Mouse (Mus musculus) v-Abl transformed pro-B cells (cell line): Measurements from ENCODE around the gene Urgcp.

Experiments
- in situ Hi-C, 2 experiments: fragments of 400-800 bp; cut with MboI; formaldehyde crosslinking; loops; one replicate each; pipeline ENCODE4 v1.15.1; 2025; ENCODE audit not compliant: unreplicated experiment in 2 of 2

Gene Urgcp

DNA sequence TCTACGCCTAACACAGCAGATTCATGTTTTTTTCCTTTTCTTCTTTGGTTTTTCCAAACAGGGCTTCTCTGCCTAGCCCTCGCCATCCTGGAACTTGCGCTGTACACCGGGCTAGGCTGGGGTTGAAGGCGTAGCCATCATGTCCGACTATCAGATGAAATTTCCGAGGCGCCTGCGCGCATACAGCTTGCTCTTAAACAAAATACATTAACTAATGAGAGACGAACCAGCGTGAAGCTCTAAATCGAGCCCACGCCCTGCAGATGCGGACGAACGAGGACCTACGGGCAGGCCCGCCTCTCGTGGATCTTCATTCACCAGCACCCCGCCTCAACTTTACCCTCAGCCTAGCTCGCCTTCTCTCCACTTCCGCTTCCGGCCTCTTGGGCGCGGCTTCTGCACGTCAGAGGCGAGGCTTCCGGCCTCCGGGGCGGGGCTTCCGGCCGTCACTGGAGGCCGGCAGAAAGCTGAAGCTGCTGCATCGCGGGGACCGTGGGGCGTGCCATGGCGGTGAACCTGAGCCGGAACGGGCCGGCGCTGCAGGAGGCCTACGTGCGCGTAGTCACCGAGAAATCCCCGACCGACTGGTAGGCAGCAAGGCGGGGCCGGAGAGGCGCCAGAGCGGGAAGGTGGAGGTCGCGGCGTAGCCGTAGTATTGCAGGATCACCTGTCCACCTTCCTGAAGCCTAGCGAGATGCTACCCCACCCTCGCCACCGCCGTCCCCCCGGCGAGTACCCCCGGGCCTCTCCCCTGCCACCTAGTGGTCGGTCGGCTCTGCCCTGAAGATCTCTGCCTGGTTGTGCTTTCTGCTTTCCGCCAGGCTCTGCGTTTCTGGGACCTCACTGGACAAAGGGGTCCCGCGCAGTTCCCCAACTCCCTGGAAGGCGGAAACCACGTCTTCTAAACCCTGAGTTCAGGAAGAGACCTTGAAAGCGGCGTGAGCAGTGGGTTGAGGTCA lies 26.2 kb upstream of the Urgcp start, which contains the start of gene Dbnl:
TSS of gene Dbnl (plus strand) at position 433 of the 959 bp plus-strand sequence.
- in situ Hi-C loops, result loop anchor here (5.0 to 10.0 kb wide), 3 partner anchors 44 to 304 kb away; no protein-coding TSS in a partner anchor

DNA sequence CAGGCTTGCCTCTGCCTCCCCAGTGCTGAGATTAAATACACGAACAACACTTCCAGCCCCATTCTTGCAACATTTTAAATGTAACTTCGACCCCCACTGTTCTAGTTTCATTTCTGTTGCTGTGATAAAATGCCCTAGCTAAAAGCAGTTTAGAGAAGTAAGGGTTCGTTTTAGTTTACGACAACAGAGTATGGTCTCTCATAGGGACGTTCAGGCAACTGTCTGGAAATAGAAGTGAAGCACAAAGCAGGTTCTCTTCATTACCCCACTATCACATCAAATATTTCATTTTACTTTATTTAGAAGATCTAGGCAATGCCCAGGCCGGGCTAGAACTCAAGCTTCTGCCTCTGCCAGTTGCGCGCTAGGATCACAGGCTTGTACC lies 25.5 kb upstream of the Urgcp start:
- in situ Hi-C loops, result loop anchor here (5.0 to 10.0 kb wide), 3 partner anchors 45 to 303 kb away; no protein-coding TSS in a partner anchor

DNA sequence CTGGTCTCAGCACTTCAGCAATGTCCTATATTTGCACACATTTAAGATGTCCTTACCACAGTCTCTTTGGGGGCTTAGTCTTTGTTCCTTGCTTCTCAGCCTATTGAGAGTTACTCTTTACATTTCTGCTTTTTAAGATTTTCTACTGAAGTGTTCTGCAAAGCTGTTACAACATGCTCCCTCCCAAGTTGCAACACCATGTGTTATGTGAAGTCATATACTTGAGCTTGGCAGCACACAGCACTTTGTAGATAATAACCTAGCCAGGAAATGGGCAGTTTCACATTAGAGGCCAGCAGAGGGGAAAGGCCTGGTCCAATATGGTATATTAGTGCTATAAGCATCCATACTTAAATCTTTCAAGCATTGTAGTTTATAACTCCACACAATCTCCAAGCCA lies 23.6 kb upstream of the Urgcp start:
- in situ Hi-C loops, result loop anchor here (5.0 to 10.0 kb wide), 3 partner anchors 47 to 301 kb away; no protein-coding TSS in a partner anchor

DNA sequence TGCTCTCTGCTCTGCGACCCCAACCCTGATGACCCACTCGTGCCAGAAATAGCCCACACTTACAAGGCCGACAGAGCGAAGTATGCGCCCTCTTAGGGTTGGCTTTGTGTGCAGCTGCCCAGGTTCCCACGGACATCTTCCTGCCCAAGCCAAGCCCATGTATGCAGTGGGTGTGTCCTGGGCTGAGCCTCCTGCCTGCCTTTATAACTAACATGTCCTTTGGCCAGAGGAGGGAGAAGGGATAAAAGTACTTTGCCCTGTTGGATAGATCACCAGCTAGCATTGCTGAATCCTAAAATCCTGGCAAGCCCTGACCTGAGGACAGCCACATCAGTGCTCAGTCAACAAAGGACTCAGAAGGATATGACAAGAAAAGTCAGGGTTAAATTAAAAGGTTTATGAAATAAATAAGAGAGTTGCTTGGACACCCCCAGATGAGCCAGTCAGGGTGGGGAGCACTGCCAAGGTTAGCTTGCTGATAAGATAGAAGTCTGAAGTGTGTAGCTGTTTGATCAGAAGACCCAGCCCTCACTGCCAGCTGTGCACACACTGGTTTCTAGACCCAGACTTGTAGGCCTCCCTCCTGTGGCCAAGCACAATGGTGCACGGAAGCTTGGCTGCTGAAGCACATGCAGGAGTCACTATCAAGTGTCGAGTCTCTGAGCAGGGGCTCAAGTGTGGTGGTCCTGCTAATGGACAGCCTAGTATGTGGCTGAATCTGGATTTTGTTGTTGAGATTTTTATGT lies 20.2 kb upstream of the Urgcp start:
- in situ Hi-C loops, result loop anchor here in 1 of 2 experiments (10.0 kb wide), 1 partner anchor 298 kb away; no protein-coding TSS in a partner anchor

DNA sequence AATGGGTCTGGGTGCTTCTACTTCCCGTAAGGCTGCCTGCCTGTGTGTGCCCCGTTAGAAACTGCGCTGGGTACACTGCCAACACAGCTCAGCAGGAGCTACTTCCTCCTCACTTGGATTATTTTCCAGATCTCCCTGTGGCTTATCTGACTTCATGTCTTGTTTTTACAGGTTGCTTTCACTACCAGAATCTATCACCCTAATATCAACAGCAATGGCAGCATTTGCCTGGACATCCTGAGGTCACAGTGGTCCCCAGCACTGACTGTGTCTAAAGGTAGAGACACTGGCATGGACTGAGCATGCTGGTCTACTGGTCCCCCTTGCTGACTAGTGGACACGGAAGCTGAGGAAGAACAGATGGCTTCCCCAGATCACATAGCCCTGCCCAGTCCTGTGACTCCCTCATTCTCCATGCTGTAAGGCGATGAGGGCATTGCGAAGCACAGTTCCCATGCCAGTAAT lies 17.9 kb upstream of the Urgcp start:
- in situ Hi-C loops, result loop anchor here in 1 of 2 experiments (10.0 kb wide), 1 partner anchor 295 kb away; no protein-coding TSS in a partner anchor

DNA sequence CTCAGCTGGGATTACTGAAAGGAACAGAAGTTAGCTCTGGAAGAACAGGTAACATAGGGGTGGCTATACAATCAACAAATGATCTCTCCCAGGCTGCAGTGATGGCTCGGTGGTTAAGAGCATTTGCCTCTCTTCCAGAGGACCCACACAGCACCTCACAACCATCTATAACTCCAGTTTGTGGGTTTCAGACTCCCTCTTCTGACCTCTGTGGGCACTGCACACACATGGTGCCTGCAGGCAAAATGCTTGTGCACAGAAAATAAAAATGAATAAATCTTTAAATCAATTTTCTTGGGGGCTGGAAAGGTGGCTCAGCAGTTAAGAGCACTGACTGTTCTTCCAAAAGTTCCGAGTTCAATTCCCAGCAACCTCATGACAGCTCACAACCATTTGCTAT lies 16.3 kb upstream of the Urgcp start:
- in situ Hi-C loops, result loop anchor here in 1 of 2 experiments (5.0 to 10.0 kb wide), 2 partner anchors 124 to 296 kb away; no protein-coding TSS in a partner anchor

DNA sequence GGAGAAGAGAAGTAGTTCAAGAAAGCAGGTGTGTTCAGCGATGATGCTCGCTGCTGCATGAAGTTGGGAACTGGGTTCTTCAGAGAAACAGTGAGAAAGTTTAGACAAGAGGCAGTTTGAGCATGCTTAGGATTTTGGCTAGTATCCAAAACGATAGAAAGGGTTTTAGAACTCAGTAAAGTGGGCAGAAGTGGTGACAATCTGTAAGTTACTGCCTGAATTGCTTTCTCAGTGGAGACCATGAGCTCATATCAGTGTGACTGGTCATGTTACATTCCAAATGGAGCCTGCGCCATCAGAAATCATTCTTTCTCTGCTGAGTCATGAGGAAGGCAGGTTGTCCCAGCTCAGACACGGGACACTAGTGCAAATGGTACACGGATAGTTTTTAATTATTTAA lies 3.8 kb upstream of the Urgcp start:
- in situ Hi-C loops, result no loop called here

DNA sequence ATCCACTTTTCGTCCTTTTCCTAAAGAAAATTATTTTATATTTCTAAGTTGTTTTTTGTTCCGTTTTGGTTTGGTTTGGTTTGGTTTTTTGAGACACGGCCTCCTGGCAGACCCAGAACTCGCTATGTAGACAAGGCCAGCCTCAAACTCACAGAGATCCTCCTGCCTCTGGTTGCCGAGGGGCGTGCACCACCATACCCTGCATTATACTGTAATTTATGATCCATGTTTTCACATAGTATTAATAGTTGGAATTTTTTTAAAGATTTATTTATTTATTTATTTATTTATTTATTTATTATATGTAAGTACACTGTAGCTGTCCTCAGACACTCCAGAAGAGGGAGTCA lies 432 bp upstream of the Urgcp start:
- in situ Hi-C loops, result no loop called here

DNA sequence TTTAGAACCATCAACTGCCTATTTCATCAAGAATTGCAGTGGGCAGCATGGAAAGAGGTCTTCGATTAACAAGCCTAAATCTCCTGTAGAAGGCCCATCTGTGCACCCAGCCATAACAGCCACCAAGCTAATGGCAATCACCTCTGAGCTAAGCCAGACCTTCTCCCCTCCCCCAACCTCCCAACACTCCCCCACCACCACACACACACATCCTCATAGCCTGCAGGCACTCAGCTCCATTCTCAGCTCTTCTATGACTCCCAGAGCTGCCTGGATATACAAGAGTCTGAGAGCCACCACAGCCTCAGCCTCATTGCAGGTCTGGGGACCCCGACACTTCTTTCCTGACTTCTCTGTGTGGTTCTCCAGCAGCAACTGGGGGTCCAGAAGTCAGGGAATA lies 8.4 kb downstream of the Urgcp start:
- in situ Hi-C loops, result no loop called here

DNA sequence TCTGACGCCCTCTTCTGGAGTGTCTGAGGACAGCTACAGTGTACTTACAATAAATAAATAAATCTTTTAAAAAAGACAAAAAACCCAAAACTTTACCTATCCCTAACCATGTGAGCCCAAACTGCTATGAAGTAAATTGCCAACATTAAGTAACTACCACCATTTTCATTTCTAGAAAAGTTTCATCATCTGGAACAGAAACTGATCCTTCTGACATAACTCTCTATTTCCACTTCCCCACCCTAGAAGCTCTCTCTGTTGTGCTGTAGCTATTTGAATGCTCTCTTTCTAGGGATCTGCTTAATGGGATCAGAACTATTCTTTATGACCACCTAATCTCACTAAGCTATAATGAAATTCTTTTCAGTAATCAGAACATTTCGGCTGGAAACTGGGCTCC lies 17.2 kb downstream of the Urgcp start:
- in situ Hi-C loops, result no loop called here

DNA sequence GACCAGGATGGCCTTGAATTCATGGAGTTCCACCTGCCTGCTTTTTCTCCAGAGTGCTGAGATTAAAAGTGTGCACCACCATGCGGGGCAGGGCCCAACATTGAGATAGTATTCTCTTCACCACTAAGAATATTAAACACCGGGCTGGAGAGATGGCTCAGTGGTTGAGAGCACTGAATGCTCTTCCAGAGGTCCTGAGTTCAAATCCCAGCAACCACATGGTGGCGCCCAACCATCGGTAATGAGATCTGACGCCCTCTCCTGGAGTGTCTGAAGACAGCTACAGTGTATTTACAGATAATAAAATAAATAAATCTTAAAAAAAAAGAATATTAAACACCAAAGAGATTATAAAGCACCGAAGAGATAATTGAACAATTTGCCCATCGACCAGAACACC lies 20.1 kb downstream of the Urgcp start:
- in situ Hi-C loops, result no loop called here

DNA sequence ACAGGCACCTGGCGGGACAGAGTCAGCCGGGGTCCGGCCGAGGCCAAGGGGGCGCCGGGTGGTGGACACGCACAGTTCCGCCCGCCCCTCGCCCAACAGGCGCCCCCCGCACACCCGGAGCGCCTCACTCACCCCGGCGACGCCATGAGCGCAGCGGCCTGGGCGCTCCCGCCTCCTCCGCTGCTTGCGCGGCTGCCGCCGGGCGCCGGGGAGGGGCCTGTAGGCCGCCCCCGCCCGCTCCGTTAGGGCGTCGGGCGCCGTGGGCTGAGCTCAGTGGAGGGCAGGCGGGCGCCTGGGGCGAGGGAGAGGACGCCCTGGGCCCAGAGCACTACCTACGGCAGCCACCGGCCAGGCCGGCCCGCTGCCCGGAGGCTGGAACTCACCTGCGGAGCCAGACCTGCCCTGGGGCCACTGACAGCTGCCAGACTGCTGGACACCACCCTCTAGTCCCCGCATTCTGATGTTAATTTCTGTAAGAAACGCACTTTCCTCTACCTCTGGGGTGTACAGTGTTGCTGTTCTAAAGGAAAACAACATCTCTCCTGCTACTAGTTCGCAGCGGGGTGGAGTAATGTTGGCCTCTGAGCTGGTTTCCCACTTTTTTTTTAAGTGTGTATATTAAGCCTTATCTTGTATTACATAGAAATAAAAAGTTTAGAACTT lies 21.1 kb downstream of the Urgcp start:
- in situ Hi-C loops, result no loop called here

DNA sequence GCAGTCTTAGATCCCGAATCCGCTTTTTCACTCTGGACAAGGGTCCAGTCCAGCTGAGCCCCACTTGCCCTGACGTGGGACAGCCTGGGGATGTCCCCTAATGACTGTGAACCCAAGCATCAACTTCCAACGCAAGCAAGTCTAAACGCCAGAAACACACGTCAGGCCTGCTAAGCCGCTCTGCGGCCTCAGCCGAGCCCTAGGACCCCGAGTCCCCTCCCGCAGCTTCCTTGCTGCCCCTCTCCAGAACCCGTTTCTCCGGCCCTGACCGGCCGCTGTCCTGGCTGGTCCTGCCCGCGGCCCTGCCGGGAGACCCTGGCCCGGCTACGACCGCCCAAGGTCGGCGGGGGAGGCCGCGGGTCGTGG lies 21.6 kb downstream of the Urgcp start:
- in situ Hi-C loops, result no loop called here

DNA sequence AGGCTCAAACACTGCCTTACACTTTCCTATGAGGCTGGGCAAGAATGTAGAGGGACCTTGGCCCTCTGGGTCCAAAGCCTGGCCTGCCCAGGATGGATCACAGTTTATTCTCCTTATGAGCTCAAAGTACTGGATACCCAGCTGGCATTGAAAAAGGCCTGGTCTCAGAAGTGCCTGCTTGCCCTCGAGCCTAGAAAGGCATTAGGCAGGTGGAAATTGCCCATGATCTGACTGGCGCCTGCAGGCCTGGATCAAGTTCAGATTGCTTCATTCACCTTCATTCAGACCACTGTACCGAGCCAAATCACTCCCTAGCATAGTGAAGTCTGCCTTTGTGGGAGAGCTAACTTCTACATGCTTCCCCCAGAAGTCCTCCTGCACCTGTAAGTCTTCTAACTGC lies 22.3 kb downstream of the Urgcp start:
- in situ Hi-C loops, result no loop called here

DNA sequence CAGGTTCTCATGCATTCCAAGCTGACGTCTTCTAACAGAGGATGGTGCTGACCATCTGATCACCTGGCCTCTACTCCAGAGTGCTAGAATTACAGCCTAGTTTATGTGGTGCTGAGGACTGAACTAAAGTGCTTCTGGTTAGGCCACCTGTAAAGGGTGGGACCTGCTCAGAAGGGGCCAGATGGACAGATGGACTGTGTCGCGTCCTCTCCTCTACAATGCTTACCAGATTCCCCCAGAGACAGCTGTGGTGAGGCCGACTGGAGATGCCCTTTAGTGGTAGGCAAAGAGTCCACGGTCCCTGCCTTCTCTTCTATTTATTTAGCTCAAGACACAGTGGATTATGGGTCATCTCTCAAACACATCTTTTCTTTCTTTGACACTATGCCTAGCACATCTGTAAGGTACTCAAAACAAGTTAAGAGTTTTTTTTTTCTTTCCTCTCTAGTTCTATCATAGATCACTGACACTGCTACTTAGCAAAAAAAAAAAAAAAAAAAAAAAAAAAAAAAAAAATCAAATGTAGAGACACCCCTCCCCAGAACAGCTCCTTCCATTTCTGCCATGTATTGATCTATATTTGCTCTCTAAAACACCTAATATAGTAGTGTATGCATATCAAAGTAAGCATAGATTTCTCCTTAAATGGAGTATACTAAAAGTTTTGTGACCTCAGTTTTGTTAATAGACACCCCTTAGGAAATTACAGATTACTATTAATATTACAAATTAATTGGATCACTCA lies 23.1 kb downstream of the Urgcp start:
- in situ Hi-C loops, result no loop called here

DNA sequence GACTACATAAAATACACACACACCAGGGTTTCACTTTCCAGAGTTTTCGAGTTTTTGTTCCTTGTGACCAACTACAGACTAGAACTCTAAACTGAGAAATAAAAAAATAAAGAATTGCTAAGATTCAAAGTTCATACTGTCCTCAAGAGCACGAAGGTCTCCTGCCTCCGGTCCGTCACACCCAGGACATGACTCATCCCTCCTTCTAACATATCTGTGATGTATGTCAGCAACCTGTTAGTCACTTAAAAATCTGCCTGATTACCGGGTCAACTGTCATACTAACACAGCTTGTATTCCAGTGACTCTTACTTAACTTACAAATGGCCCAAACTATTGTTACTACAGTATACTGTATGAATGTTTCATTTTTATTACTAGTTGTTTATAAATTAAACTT lies 25.0 kb downstream of the Urgcp start:
- in situ Hi-C loops, result no loop called here

DNA sequence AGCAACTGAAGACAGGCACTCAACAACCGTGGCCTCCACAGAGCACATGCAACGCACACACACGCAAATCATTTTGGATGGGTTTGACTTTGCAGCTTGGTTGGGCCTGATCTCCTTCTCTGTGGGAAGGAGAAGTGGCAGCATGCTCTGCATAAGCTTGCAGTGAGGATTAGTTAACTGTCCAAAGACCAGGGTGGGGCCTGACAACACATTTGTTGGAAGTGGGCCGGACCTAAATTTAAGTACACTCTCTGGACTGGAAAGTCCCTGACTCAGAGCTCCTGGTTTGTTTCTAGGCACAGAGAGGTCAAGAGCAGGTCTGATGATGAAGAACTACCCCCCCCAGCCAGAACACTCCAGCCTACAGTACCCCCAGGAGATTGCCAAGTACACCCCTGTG lies 27.9 kb downstream of the Urgcp start:
- in situ Hi-C loops, result no loop called here

DNA sequence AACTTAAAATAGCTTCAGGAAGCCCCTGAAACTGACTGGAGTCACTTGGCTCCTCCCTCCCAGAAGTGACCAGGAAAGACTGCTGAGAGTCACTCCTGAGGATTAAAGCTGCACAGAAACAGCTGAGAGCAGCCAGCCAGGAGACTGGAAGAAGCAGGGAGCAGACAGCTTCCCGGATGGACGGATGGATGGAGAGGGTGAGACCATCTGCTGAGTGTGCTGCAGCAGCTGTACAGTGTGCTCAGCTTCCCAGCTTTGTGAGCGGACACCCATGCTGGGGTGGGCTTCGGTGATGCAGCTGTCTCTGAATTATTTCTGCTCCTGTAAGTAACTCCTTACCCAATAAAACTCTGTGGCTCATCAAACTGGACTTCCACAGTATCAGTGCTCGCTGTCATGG lies 29.8 kb downstream of the Urgcp start:
- in situ Hi-C loops, result no loop called here

DNA sequence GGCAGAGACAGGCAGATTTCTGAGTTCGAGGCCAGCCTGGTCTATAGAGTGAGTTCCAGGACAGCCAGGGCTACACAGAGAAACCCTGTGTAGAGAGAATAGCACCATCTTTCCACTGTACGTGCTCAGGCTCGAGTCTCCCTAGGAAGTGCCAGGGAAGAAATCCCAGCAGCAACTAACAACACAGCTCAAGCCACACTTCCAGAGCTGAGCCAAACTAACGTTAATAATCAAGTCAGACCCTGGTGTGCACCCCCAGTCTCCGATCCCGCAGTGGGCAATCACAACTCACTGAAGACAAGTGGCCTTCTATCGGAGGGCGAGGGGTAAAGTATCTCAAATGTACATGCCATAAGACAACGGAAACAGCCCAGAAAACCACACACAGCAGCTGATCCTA lies 32.6 kb downstream of the Urgcp start:
- in situ Hi-C loops, result no loop called here
